Comparison of ENCODE assay signal across 7 mouse cellular contexts in genomic region chr2:71852161-71852560, GRCm38 (mm10). TPM values are rescaled to one million over a fixed set of nuclear protein-coding genes. Genes with fewer than 3 reads are reported as not detected.
A peak's percentile ranks its signal among the peaks of the same experiment; 100 is the strongest.
DNase-seq lines count a peak whose midpoint lies in the region; ATAC-seq lines count a peak whose summit lies in the region.
"Not testable (repeated sequence)": the region's sequence is repeated elsewhere in the genome, so short reads cannot be mapped to it uniquely, and the experiment has no call there.

No protein-coding gene starts in this region.

- WGBS in forebrain, embryonic 10.5 days, result 5% methylated on average over 6 of the region's 8 CpGs
- 2% methylated on average over 6 of the region's 8 CpGs for WGBS in neural tube, embryonic 14.5 days
- 3% methylated on average over 6 of the region's 8 CpGs for WGBS in stomach, embryonic 14.5 days

- H3K27ac ChIP-seq in forebrain, embryonic 10.5 days; neural tube, embryonic 14.5 days (ENCODE audit: low read depth, low read length); stomach, embryonic 14.5 days (ENCODE audit: low read length): not testable (repeated sequence)

- intact Hi-C loops in heart, postnatal 14 days (cut with DNase I), result loop anchor here (5.0 kb wide), 1 partner anchor 105 kb away; no protein-coding TSS in a partner anchor

- not testable (repeated sequence) for H3K27me3 ChIP-seq in forebrain, embryonic 10.5 days (ENCODE audit: poor library complexity, severe bottlenecking); neural tube, embryonic 14.5 days (ENCODE audit: control insufficient read depth, insufficient read depth, low read length); stomach, embryonic 14.5 days (ENCODE audit: control insufficient read depth, insufficient read depth, low read length)

- H3K4me1 ChIP-seq in forebrain, embryonic 10.5 days; neural tube, embryonic 14.5 days (ENCODE audit: control insufficient read depth, insufficient read depth, low read length); stomach, embryonic 14.5 days (ENCODE audit: control insufficient read depth, insufficient read depth, low read length): not testable (repeated sequence)

- not testable (repeated sequence) for H3K9ac ChIP-seq in neural tube, embryonic 14.5 days (replicated peaks; ENCODE audit: low read depth, low read length); stomach, embryonic 14.5 days (replicated peaks; ENCODE audit: low read depth, low read length)

- DNase-seq in adrenal gland, postnatal 36 days, result peak; percentile 53 to 56
- DNase-seq in forebrain, embryonic 10.5 days (ENCODE audit: extremely low spot score, low spot score), result peak; percentile 37
- peak; percentile 47 to 68 for DNase-seq in heart, postnatal 14 days
- DNase-seq in kidney, postnatal 14 days, result peak; percentile 68
- peak; percentile 49 to 54 for DNase-seq in lung, adult 18-20 months

- not testable (repeated sequence) for H3K4me2 ChIP-seq in neural tube, embryonic 14.5 days (ENCODE audit: low read depth, low read length); stomach, embryonic 14.5 days (replicated peaks; ENCODE audit: low read depth, low read length)

- H3K9me3 ChIP-seq in forebrain, embryonic 10.5 days; neural tube, embryonic 14.5 days (ENCODE audit: control insufficient read depth, low read length); stomach, embryonic 14.5 days (ENCODE audit: control insufficient read depth, low read depth, low read length): not testable (repeated sequence)

- H3K4me3 ChIP-seq in forebrain, embryonic 10.5 days; neural tube, embryonic 14.5 days (ENCODE audit: low read depth, low read length); stomach, embryonic 14.5 days (ENCODE audit: low read depth, low read length): not testable (repeated sequence)

- peak; percentile 65; the same call in 1 of the 2 replicates for ATAC-seq in neural tube, embryonic 14.5 days (ENCODE audit: low read depth)
- 0 out of 2 replicates have a peak, but pooled peaks have one; percentile 33 for ATAC-seq in stomach, embryonic 14.5 days (ENCODE audit: insufficient number of reproducible peaks, insufficient read depth, low FRiP score, low read depth)

- peaks cover 67% of the 10 kb centered on the region for H3K36me3 ChIP-seq in forebrain, embryonic 10.5 days (replicated peaks)
- H3K36me3 ChIP-seq in neural tube, embryonic 14.5 days (ENCODE audit: control insufficient read depth, insufficient read depth, low read length); stomach, embryonic 14.5 days (ENCODE audit: control insufficient read depth, insufficient read depth, low read length): not testable (repeated sequence)

RNA-seq across cellular contexts. Expression of gene Pdk1, which starts 20.9 kb away (rescaled TPM):
- 10 to 100 TPM; 36.1 to 48.6 TPM for total RNA-seq in adrenal gland, postnatal 36 days (2021)
- polyA plus RNA-seq in forebrain, embryonic 10.5 days (2016; fragmentation: Nextera tagmentation; extraction: Ambion mirVana), result 50.4 and 58.7 TPM in 2 replicates
- total RNA-seq in heart, postnatal 14 days (2021), result 100 to 1,000 TPM in 1 of 2 experiments, 10 to 100 TPM in 1; 98.2 to 107 TPM
- polyA plus RNA-seq in neural tube, embryonic 14.5 days (2014; fragmentation: Nextera tagmentation; extraction: Ambion mirVana), result 16.8 and 17.6 TPM in 2 replicates
- 71.6 and 83.3 TPM in 2 replicates for polyA plus RNA-seq in stomach, embryonic 14.5 days (2014; fragmentation: Nextera tagmentation; extraction: Ambion mirVana)
